Mouse (Mus musculus): ENCODE measurements around the gene Itln1.
"Not testable (repeated sequence)": the region's sequence is repeated elsewhere in the genome, so short reads cannot be mapped to it uniquely, and the experiment has no call there.

The Itln1 gene

GRCm38 (mm10) chr1:171513760-171514159 lies 21.3 kb downstream of the Itln1 start:
- no peak for DNase-seq (ENCODE audit: low spot score in 2 of 2)

- no peak for DNase-seq (ENCODE audit: low spot score in 2 of 2)
Observed at GRCm38 (mm10) chr1:171513234-171513633, 21.9 kb downstream of the Itln1 start.

GRCm38 (mm10) chr1:171504586-171504985 lies 30.5 kb downstream of the Itln1 start:
- DNase-seq (ENCODE audit: low spot score in 2 of 2): no peak

GRCm38 (mm10) chr1:171503592-171504291 lies 31.4 kb downstream of the Itln1 start:
- DNase-seq (ENCODE audit: low spot score in 2 of 2): peak; percentile 78 to 81

- peak; percentile 93 to 95 for DNase-seq (ENCODE audit: low spot score in 2 of 2)
Observed at GRCm38 (mm10) chr1:171503250-171503591, 31.9 kb downstream of the Itln1 start, which contains the start of gene Alyref2. Gene Alyref2 (plus strand): TSS chr1:171503478.

- peak; percentile 65 to 70 for DNase-seq (ENCODE audit: low spot score in 2 of 2)
Observed at GRCm38 (mm10) chr1:171502388-171503249, 32.5 kb downstream of the Itln1 start.

GRCm38 (mm10) chr1:171501636-171502080 lies 33.4 kb downstream of the Itln1 start:
- DNase-seq (ENCODE audit: low spot score in 2 of 2): peak in 1 of 2 experiments; percentile 24

- no peak for DNase-seq (ENCODE audit: low spot score in 2 of 2)
Observed at GRCm38 (mm10) chr1:171501016-171501610, 34.0 kb downstream of the Itln1 start.

- no peak for DNase-seq (ENCODE audit: low spot score in 2 of 2)
Observed at GRCm38 (mm10) chr1:171499856-171500255, 35.2 kb downstream of the Itln1 start.

GRCm38 (mm10) chr1:171495371-171495770 lies 39.7 kb downstream of the Itln1 start:
- no peak for DNase-seq (ENCODE audit: low spot score in 2 of 2)

- no peak for DNase-seq (ENCODE audit: low spot score in 2 of 2)
Observed at GRCm38 (mm10) chr1:171494241-171494640, 40.9 kb downstream of the Itln1 start.

GRCm38 (mm10) chr1:171478968-171479367 lies 56.1 kb downstream of the Itln1 start:
- DNase-seq (ENCODE audit: low spot score in 2 of 2): peak; percentile 55 to 69

- DNase-seq (ENCODE audit: low spot score in 2 of 2): peak in 1 of 2 experiments; percentile 16
Observed at GRCm38 (mm10) chr1:171477758-171478545, 57.1 kb downstream of the Itln1 start.

- no peak for DNase-seq (ENCODE audit: low spot score in 2 of 2)
Observed at GRCm38 (mm10) chr1:171477123-171477522, 58.0 kb downstream of the Itln1 start.

GRCm38 (mm10) chr1:171473920-171474640 lies 61.0 kb downstream of the Itln1 start:
- no peak for DNase-seq (ENCODE audit: low spot score in 2 of 2)

- no peak for DNase-seq (ENCODE audit: low spot score in 2 of 2)
Observed at GRCm38 (mm10) chr1:171473506-171473905, 61.6 kb downstream of the Itln1 start.

- DNase-seq (ENCODE audit: low spot score in 2 of 2): not testable (repeated sequence)
Observed at GRCm38 (mm10) chr1:171471941-171472340, 63.2 kb downstream of the Itln1 start.

GRCm38 (mm10) chr1:171471452-171471851 lies 63.6 kb downstream of the Itln1 start:
- DNase-seq (ENCODE audit: low spot score in 2 of 2): no peak

- peak; percentile 29 to 49 for DNase-seq (ENCODE audit: low spot score in 2 of 2)
Observed at GRCm38 (mm10) chr1:171470896-171471295, 64.2 kb downstream of the Itln1 start.

- DNase-seq (ENCODE audit: low spot score in 2 of 2): peak; percentile 60 to 75
Observed at GRCm38 (mm10) chr1:171470371-171470871, 64.7 kb downstream of the Itln1 start.

GRCm38 (mm10) chr1:171469678-171470077 lies 65.4 kb downstream of the Itln1 start:
- no peak for DNase-seq (ENCODE audit: low spot score in 2 of 2)

Measured in natural killer cell, adult 2 months (primary cell).